Mouse (Mus musculus): ENCODE results near the gene Tcf23.

DNA sequence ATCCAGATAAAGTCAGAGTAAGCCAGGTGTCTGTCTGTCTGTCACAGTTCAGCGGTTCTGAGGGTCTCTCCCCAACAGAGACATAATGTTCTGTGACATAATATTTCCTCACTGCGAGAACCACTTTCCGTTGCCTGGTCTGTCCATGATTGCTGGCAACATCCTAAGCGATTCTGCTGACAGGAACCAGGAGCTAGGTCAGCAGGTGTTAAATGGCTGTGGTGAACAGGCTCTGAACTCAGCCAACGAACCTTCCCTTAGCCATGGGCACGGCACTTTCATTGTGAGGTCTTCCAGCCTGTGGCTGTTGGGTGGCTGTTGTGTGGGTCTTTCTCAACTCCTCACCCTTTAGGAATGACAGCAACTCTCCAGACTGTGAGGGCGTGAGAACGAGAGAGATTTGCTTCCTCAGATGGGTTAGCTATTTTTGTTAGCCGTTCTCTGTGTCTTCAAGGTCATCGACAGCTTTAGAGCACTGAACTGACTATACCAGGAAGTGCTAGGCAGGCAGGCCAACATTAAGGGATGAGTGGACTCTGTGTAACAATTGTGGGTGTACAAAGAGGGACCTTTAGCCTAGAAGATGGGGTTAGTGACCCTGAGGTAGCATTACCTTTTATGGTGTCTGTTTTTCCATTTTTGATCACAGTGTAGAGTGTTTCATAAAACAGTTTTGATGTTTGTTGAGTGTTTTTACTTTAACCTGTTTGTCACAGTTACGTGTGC, 26.6 kb downstream of the Tcf23 start:
- TF ChIP-seq CTCF (IDR thresholded peaks at IDR 0.05; ENCODE audit: low read depth) (no peak), EP300 (IDR thresholded peaks at IDR 0.05; ENCODE audit: low read depth) (no peak)

Measured in liver, embryonic 14.5 days (tissue).